Mouse (Mus musculus) brain, adult 10 weeks (tissue): ENCODE measurements around the gene Trp73. TPM values are rescaled to one million over a fixed set of nuclear protein-coding genes. Genes with fewer than 3 reads are reported as not detected.

ENCODE experiments used
- polyA plus RNA-seq: library from polyadenylated mRNA; stranded (reverse); fragments of 350-450 nt; fragmentation: Illumina TruSeq; extraction: RNeasy Lipid Tissue Mini Kit (QIAGEN cat#74804); gene quantifications from one replicate; pipeline ENCODE4 v1.2.3, GENCODE M21; 2015; ENCODE audit warnings: low read depth, low replicate concordance

Gene Trp73
- polyA plus RNA-seq, result 0.73 TPM

GRCm38 (mm10) chr4:154140182-154140212 is at the start of gene Trp73:
Trp73 (minus strand) TSS chr4:154140208.

GRCm38 (mm10) chr4:154170506-154171150 is 30.6 kb upstream of the Trp73 start, which contains the start of gene Megf6:
Megf6 (plus strand) TSS chr4:154170730.

GRCm38 (mm10) chr4:154160538-154161390 is 20.8 kb upstream of the Trp73 start, which contains the start of gene Tprgl:
Tprgl (minus strand) TSS chr4:154160666.

GRCm38 (mm10) chr4:154142211-154143040 is 2.4 kb upstream of the Trp73 start, which contains the start of gene Wrap73:
Wrap73 (plus strand) TSS chr4:154142372.

GRCm38 (mm10) chr4:154042577-154042976 is 97.4 kb downstream of the Trp73 start, which contains the start of gene Ccdc27:
Ccdc27 (minus strand) TSS chr4:154042677.

GRCm38 (mm10) chr4:154025641-154026440 is 114.2 kb downstream of the Trp73 start, which contains the start of gene Smim1:
Smim1 (minus strand) TSS chr4:154026230.

GRCm38 (mm10) chr4:154011646-154012089 is 128.3 kb downstream of the Trp73 start, which contains the start of gene Lrrc47:
Lrrc47 (plus strand) TSS chr4:154011731.

Other genes starting within 250 kb of the Trp73 start
- gene A430005L14Rik, start 183.0 kb downstream of the Trp73 start, polyA plus RNA-seq, result 38.3 TPM
- 13.8 TPM for gene Dffb, start 165.1 kb downstream of the Trp73 start, polyA plus RNA-seq
- gene Cep104, start 165.0 kb downstream of the Trp73 start, polyA plus RNA-seq, result 19.4 TPM
- gene Lrrc47, start 128.5 kb downstream of the Trp73 start, polyA plus RNA-seq, result 30.7 TPM
- gene Smim1, start 114.0 kb downstream of the Trp73 start, polyA plus RNA-seq, result 23.3 TPM
- gene Ccdc27, start 97.5 kb downstream of the Trp73 start, polyA plus RNA-seq, result not detected
- 30.0 TPM for gene Wrap73, start 2.2 kb upstream of the Trp73 start, polyA plus RNA-seq
- 247 TPM for gene Tprgl, start 20.5 kb upstream of the Trp73 start, polyA plus RNA-seq
- 1.6 TPM for gene Megf6, start 30.5 kb upstream of the Trp73 start, polyA plus RNA-seq
- 0.74 TPM for gene Arhgef16, start 161.5 kb upstream of the Trp73 start, polyA plus RNA-seq
- gene B230104I21Rik, start 195.9 kb upstream of the Trp73 start, polyA plus RNA-seq, result not detected